Mouse (Mus musculus): ENCODE data around the gene Mpped2.

DNA sequence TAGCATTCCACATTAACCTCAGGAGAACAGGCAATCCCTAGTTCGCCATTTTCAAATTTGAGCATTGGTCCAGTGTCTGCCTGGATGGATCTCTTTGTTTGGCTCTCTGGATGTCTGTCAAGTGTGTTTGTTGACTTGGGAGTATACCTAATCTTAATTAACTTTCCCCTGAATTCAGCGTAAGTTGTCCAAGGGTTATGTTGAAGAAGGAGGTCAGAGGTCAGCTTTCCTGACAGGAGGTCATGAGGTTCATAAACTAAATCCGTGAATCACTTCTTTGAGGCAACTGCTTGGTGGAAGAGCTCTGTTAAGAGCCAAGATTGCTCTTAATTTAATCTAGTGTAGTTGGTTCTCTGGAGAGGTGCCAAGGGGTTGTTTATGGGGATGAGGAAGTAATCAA, 200.3 kb downstream of the Mpped2 start:
- TF ChIP-seq POLR2A (IDR thresholded peaks at IDR 0.05; ENCODE audit: insufficient read depth, low read depth, low read length): no peak
- TF ChIP-seq CTCF (IDR thresholded peaks at IDR 0.05; ENCODE audit: insufficient read depth, low read depth, low read length): no peak
